In genomic region chr13:84953760-84954159, GRCm38 (mm10) we compare ENCODE assay signal across 11 mouse cellular contexts.
"Had no signal": no experiment of that assay in that cellular context is flagged by ENCODE, and none has a peak within 500 bp of the region (broad histone marks: within the 10 kb centered on the region; RNA-seq: fewer than 3 reads in every experiment).

No protein-coding gene starts in this region.

- H3K9me3 ChIP-seq: limb, embryonic 13.5 days; midbrain, embryonic 12.5 days; neural tube, embryonic 13.5 days had no signal

- H3K9ac ChIP-seq: limb, embryonic 13.5 days; liver, embryonic 14.5 days; midbrain, embryonic 12.5 days; neural tube, embryonic 13.5 days had no signal

- H3K27me3 ChIP-seq: limb, embryonic 13.5 days; midbrain, embryonic 12.5 days; neural tube, embryonic 13.5 days had no signal

- DNase-seq: kidney, postnatal 10 days; left cerebral cortex, postnatal 4 days; lung, adult 18-20 months; retina, postnatal 1 day; thymus, adult 18-20 months; thymus, postnatal 14 days had no signal

- H3K27ac ChIP-seq: limb, embryonic 13.5 days; liver, embryonic 14.5 days; midbrain, embryonic 12.5 days; neural tube, embryonic 13.5 days had no signal

- ATAC-seq: midbrain, embryonic 16.5 days had no signal

- H3K4me1 ChIP-seq: limb, embryonic 13.5 days; midbrain, embryonic 12.5 days; neural tube, embryonic 13.5 days had no signal

- H3K36me3 ChIP-seq: limb, embryonic 13.5 days; midbrain, embryonic 12.5 days; neural tube, embryonic 13.5 days had no signal

- H3K4me3 ChIP-seq: limb, embryonic 13.5 days; midbrain, embryonic 12.5 days; neural tube, embryonic 13.5 days had no signal

- H3K4me2 ChIP-seq: limb, embryonic 13.5 days; midbrain, embryonic 12.5 days; neural tube, embryonic 13.5 days had no signal
